Mouse (Mus musculus): ENCODE measurements around the gene Hltf.
"Not testable (repeated sequence)": the region's sequence is repeated elsewhere in the genome, so short reads cannot be mapped to it uniquely, and the experiment has no call there.

Hltf gene

GRCm38 (mm10) chr3:20057306-20058196, at the start of gene Hltf:
Gene Hltf, plus strand, starts transcription at chr3:20057811.
- DNase-seq = peak; percentile 92

- no peak for DNase-seq
These were observed 47.1 kb upstream of the Hltf start for GRCm38 (mm10) chr3:20010464-20010863.

GRCm38 (mm10) chr3:20010905-20011304, 46.7 kb upstream of the Hltf start:
- DNase-seq = not testable (repeated sequence)

GRCm38 (mm10) chr3:20014454-20014853, 43.2 kb upstream of the Hltf start:
- no peak for DNase-seq

GRCm38 (mm10) chr3:20018076-20018475, 39.5 kb upstream of the Hltf start:
- DNase-seq = no peak

- no peak for DNase-seq
These were observed 33.8 kb upstream of the Hltf start for GRCm38 (mm10) chr3:20023832-20024231.

GRCm38 (mm10) chr3:20026481-20026880, 31.1 kb upstream of the Hltf start:
- no peak for DNase-seq

GRCm38 (mm10) chr3:20026996-20027689, 30.5 kb upstream of the Hltf start:
- DNase-seq = no peak

GRCm38 (mm10) chr3:20027788-20028187, 29.8 kb upstream of the Hltf start:
- no peak for DNase-seq

- no peak for DNase-seq
These were observed 29.0 kb upstream of the Hltf start for GRCm38 (mm10) chr3:20028640-20029039.

GRCm38 (mm10) chr3:20030807-20031206, 26.8 kb upstream of the Hltf start:
- DNase-seq = no peak

- DNase-seq = no peak
These were observed 23.6 kb upstream of the Hltf start for GRCm38 (mm10) chr3:20033761-20034718.

GRCm38 (mm10) chr3:20034719-20035404, 22.7 kb upstream of the Hltf start, which contains the start of gene Hps3:
Gene Hps3, minus strand, starts transcription at chr3:20035315.
- DNase-seq = peak; percentile 89

GRCm38 (mm10) chr3:20036069-20036468, 21.5 kb upstream of the Hltf start:
- no peak for DNase-seq

GRCm38 (mm10) chr3:20041461-20041860, 16.1 kb upstream of the Hltf start:
- not testable (repeated sequence) for DNase-seq

GRCm38 (mm10) chr3:20044736-20045135, 12.9 kb upstream of the Hltf start:
- DNase-seq = not testable (repeated sequence)

GRCm38 (mm10) chr3:20058197-20058541, 558 bp downstream of the Hltf start:
- DNase-seq = no peak

GRCm38 (mm10) chr3:20076145-20077053, 18.8 kb downstream of the Hltf start:
- peak; percentile 9 for DNase-seq

GRCm38 (mm10) chr3:20082161-20082560, 24.6 kb downstream of the Hltf start:
- no peak for DNase-seq

GRCm38 (mm10) chr3:20103830-20104229, 46.2 kb downstream of the Hltf start:
- DNase-seq = no peak

- DNase-seq = no peak
These were observed 46.7 kb downstream of the Hltf start for GRCm38 (mm10) chr3:20104318-20104717.
